Mouse (Mus musculus): ENCODE measurements around the gene Vwa5b1.

Gene Vwa5b1

DNA sequence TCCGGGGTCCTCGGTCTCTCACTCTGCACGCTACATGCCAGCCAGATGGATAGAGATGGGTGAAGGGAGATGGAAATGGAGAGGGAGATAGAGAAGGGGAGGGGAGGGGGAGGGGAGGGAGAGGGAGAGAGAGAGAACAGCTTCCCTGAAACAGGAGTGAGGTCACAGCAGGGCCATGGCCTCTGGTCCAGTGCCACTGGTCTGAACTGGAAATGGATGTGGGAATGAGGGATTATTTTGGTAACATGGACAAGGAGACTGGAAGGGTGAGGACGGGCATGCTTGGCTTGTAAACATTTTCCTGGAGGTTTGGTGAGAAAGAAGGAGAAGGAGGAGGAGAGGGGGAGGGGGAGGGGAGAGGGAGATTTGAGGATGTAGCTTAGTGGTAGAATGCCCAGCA is 59.0 kb downstream of the Vwa5b1 start:
- in situ Hi-C loops (cut with MboI, MseI) = no loop called here

DNA sequence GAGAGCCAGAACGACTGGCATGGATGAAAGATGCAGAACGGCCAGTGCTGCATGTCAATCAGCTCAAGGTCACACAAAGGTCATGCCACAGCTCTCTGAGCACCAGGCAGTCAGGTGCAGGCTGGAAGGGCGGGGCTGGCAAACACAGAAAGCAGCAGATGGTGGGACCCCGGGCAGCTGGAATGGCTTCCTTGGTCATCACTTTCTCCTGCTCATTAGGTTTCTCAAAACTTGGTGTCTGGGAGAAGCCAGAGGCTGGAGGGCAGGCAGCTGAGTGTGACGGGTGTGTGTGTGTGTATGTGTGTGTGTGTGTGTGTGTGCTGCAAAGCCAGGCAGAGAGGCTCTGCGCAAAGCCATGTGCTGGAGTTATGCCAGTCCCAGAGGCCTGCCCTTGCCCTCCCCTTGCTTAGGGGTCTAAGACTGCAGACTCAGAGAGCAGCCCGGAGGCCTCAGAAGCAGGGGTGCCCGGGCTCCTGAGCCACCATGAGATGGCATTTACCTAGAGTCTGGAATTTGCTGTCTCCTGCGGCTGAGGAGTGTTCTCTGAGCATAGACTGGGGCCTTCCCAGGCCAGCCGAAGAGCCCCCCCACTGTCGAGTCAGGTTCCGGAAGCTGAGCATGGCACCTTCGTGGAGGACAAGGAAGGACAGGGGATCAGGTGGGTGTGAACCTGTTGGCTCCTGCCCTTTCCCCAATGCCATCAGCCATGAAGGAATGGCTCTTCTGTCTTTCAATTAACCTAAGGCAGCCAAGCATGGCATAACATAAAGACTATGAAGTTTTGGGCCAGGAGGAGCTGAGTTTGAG is 60.7 kb downstream of the Vwa5b1 start:
- in situ Hi-C loops (cut with MboI, MseI) = no loop called here

DNA sequence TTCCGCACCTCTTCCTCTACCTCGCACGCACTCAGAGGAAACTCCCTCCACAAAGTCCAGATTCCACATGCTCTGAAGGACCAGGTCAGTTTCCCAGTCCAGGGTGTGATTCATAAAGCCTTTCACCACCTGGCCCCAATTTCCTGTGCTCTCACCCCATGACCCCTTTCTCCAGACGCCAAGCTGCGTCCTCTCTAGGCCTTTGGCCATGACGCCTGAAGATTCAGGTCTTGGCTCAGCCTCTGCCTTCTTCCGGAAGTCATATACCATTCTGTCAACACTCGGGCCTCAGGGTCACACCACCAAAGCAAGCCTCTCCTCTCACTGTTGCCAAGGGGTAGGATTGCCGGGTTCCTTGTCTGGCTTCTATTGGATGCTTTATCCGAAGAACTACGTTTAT is 65.8 kb downstream of the Vwa5b1 start:
- in situ Hi-C loops (cut with MboI, MseI) = no loop called here

DNA sequence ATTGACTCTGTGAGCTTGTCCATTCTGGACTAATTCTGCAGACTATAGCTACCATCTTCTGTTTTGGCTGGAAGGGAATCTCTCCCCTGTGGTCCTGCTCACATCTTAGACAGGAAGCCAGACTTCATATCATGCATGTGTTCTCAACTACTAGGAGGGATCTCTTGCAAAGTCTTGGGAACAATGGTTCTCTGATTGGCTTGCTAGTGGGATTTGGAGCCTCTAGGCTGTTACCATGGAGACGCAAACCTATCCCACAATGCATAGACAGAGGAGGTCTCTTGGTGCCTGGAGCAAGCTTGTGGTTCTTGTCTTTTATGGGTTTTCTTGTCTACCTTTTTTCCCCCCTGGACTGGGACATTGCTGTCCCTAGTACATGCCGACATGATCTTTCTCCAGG is 67.4 kb downstream of the Vwa5b1 start:
- in situ Hi-C loops (cut with MboI, MseI) = no loop called here

DNA sequence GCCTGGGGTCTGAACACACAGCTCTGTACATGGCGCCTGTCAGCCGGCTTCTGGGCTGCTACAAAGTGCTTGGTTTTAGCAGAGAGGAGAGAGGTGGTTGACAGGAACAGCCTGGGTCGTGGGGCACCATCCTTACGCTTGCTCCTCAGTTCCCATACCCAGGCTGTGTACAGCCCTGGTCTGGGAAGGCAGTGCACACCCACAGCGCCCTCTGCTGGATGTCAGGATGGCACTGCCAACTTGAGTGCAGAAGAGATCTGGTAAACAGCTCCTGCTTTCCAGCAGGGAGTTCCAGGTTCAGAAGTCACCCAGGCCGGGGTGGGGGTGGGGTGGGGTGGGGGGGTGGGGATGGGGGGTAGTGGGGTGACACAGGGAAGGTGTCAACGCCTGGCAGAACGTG is 73.7 kb downstream of the Vwa5b1 start:
- in situ Hi-C loops (cut with MboI, MseI) = loop anchor here (5.0 kb wide), 1 partner anchor 120 kb away; no protein-coding TSS in a partner anchor

DNA sequence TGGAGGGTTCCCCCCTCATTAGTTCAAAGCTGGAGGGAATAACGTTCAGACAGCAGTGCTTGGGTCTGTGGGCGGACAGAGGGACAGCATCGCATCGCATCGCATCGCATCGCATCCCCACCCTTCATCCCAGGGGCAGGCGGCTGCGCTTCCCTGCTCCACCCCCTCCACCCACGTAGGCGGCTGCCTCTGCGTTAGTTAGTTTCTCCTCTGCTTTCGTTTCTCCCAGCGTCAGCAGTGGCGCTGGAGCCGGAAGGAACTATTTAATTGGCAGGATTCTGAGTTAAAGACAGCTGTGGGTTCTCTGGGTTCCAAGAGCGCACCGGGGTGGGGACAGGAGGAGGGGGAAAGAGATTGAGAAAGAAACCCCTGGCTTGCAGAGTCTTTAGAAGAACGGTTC is 80.2 kb downstream of the Vwa5b1 start:
- in situ Hi-C loops (cut with MboI, MseI) = no loop called here

DNA sequence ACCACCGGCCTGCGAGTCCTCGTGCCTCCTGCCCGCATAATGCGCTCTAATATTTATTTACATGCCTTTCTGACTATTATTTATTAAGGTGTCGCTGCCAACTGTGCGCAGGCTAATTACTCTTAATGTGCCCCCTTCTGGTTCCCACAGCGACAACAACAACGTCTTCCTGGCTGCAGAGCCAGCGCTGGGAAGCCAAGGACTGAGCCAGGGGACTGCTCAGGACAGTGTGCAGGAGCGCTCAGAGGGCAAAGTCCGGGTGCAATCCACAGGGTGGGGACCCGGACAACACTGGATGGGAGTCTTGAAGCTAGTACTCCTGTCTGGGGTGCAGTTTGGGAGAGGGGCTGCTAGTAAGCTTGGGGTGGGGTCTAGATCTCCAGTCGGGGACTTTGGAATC is 80.8 kb downstream of the Vwa5b1 start:
- in situ Hi-C loops (cut with MboI, MseI) = no loop called here

DNA sequence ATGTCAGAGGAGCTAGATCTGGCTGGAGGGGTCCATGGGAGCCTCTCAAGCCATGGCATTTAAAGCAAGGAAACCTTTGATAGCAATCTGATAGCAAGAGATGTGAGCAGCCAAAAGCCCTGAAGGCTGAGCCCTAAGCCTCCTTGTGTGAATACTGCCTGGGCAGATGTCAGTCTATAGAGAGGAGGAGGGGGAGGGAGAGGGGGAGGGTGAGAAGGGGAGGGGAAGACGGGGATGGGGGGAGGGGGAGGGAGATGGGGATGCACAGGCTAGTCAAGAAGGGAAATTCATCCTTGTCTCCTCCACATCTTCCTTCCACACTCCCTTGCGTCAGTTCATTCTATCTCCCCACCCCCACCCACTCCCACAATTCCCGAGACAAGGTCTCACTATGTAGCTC is 81.4 kb downstream of the Vwa5b1 start:
- in situ Hi-C loops (cut with MboI, MseI) = no loop called here

DNA sequence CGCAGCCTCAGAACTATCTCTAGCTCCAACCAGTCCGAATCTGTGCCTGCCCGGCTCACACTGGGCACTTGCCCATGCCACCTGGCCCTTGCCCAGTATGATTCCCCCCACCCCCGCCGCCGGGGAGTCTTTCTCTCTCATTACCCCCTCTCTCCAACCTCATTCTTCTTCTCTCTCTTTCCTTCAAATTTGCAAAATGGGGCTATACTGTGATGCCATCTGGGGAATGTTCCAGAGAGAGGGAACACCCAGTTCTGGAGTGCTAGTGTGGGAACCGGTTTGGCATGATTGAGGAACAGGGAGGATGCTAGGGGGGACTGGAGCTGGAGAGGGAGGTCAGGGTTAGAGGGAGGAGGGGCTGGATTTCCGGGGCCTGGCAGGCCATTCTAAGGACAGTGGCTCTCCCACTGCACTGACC is 82.2 kb downstream of the Vwa5b1 start:
- in situ Hi-C loops (cut with MboI, MseI) = no loop called here

DNA sequence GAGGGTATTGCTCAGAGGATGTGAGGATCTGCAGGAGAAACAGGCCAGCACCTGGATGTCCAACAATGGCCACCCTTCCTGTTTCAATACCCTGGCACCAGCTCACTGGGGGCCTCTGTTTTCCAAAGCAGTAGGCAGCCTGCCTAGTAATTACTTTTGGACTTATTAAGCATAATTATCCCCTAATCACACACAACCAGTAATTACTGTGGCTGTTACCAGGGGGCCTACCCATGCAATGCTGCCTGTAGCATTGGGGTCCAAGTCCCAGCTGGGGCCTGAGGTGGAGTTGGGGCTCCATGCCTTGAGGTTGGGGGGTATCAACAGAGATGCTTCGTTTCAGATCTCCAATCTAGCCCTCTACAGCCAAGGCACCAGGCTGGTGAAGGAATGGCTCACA is 82.6 kb downstream of the Vwa5b1 start:
- in situ Hi-C loops (cut with MboI, MseI) = no loop called here

DNA sequence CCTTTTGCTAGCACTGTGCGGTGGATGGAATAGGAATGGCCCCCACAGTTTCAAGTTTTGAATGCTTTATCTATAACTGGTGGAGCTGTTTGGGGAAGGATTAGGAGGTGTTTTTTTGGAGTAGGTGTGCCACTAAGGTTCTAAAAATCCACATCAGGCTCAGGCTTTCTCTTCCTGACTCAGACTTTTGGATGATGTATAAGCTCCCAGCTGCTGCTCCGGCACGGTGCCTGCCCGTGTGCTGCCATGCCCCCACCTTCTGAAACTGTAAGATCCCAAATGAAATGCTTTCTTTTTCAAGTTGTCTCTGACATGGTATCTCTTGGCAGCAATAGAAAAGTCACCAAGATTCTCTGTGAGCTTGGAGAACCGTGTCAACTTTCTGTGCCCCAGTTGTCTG is 84.1 kb downstream of the Vwa5b1 start:
- in situ Hi-C loops (cut with MboI, MseI) = no loop called here

DNA sequence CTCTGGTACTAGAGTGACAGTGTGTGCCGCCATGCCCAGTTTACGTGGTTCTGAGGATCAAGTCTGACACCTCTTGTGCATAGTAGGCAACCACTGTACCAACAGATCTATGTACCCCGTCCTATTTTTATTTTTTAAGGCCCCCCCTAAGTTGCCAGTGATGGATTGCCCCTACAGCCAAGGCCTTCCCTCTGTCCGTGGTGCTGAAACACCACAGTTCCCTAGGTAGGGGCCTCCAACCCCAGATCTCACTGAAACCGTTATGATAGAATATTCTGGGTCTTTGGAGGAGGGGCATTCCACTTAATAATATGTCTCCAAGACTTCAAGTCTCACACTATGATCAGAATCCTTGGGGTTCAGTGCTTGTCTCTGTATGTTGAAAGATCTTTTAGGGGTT is 85.1 kb downstream of the Vwa5b1 start:
- in situ Hi-C loops (cut with MboI, MseI) = no loop called here

DNA sequence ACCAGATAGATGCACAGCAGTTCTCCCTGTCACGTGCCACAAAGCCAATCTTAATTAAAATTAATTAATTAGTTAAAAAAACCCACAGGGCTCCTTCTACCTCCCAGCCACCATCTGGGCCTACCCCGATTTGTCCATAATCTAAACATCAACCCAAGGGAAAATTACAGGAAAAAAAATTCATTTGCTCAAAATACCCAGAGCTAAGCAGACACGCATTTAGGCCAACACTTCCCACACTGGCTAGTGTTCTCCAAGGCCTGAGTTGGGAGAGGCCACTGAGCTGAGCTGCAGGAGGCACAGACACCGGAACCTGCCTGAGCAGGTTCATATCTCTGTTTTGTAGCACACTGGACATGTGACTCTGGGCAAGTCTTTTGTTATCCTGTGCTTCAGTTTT is 86.7 kb downstream of the Vwa5b1 start:
- in situ Hi-C loops (cut with MboI, MseI) = no loop called here

DNA sequence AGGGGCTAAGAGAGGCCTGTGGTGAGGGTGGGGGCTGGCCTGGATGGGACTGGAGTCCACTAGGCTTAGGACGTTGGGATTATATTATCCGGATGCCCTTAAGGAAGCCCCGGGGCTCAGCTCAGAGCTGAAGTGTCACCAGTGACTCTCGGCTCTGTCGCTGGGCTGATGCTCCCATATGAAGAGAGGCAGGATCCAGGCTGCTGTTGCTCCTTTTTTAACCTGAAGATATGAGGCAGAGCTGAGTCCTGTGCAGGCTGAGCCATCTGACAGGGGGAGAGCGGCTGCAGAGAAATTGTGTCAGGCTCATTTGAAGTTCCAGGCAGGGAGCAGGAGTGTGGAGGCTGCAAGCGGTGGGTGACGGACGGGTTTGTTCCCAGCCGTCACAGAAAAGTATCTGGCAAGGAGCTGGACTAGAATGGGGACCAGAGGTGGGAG is 87.5 kb downstream of the Vwa5b1 start:
- in situ Hi-C loops (cut with MboI, MseI) = no loop called here

DNA sequence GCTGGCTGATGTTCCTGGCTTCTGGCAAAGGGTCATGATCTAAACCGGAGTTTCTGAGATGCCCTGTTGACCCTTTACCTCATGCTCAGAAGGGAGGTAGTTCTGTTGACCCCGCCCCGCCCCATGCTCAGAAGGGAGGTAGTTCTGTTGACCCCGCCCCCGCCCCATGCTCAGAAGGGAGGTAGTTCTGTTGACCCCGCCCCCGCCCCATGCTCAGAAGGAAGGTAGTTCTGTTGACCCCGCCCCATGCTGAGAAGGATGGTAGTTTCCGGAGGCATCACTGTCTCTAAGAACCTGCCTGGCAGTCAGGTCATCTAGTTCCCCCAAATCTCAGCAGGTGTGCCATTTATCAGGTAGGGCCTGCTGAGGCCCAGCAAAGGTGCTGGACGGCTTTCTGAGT is 88.1 kb downstream of the Vwa5b1 start:
- in situ Hi-C loops (cut with MboI, MseI) = no loop called here

DNA sequence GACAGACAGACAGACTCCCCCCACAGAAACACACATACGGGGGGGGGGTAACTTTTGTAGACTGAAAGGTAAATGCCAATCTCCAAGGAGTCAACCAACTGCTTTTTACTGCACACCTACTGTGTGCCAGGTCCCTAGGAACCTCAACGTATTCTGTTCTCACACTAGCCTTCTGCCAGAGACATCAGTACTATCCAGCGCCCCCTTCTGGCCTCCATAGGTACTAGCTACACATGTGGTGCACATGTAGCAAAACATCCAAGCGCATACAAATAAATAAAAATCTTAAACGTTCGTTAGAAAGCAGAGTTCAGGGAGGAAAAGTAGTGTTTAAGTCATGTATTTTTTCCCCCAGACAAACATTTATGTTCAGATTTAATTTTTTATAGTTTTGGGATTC is 88.6 kb downstream of the Vwa5b1 start:
- in situ Hi-C loops (cut with MboI, MseI) = no loop called here

DNA sequence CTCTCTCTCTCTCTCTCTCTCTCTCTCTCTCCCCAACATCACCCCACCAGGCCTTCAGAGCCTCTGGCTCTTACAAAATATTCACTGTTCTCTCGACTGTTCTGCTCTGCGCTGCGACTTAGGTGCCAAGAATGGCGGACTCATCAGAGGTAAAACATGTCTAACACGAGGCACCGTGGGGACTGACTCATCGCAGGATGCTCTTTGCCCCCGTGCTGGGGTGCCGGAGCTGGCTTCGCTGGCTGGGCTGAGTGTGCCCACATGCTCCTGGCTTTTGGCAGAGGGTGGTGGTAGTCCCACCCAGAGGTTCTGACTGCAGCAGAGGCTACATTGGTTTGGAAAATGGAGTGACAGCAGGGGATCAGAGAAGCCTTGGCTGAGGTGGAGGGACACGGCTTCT is 89.4 kb downstream of the Vwa5b1 start:
- in situ Hi-C loops (cut with MboI, MseI) = no loop called here

DNA sequence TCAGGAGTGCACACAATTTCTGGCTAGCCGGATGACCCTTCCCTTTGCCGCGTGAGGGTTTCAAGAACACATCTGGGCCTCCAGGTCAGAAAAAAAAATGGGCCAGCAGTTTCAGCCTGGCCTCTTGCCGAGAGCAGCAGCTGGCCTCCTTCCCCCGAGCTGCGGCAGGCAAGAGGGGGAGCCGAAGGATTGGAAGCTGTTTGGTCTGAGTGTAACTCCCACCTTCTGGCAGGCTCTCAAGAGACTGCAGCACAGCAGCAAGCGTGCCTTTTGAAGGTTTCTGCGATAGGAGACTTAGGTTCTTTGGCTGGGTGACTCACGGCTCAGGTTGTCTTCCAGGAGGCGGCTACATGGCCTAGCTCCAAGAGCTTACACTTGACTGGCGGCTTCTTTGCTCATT is 92.5 kb downstream of the Vwa5b1 start:
- in situ Hi-C loops (cut with MboI, MseI) = no loop called here

DNA sequence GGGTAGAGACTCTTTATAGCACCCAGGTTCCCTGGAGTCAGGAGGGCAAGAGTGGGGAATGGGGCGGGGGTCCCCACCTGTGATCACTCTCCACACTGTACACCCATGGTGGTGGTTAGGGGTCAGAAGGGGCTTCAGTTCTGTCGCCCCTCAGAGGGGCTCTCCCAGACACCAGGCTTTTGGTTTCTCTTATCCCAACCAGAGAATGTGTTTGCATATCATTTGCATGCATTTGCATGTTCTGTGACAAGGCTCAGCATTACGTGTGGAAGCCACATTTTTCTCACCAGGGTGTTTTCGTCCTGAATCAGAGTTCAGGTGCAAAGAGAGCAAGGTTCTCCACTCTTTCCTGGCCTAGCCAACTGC is 97.6 kb downstream of the Vwa5b1 start:
- in situ Hi-C loops (cut with MboI, MseI) = no loop called here

DNA sequence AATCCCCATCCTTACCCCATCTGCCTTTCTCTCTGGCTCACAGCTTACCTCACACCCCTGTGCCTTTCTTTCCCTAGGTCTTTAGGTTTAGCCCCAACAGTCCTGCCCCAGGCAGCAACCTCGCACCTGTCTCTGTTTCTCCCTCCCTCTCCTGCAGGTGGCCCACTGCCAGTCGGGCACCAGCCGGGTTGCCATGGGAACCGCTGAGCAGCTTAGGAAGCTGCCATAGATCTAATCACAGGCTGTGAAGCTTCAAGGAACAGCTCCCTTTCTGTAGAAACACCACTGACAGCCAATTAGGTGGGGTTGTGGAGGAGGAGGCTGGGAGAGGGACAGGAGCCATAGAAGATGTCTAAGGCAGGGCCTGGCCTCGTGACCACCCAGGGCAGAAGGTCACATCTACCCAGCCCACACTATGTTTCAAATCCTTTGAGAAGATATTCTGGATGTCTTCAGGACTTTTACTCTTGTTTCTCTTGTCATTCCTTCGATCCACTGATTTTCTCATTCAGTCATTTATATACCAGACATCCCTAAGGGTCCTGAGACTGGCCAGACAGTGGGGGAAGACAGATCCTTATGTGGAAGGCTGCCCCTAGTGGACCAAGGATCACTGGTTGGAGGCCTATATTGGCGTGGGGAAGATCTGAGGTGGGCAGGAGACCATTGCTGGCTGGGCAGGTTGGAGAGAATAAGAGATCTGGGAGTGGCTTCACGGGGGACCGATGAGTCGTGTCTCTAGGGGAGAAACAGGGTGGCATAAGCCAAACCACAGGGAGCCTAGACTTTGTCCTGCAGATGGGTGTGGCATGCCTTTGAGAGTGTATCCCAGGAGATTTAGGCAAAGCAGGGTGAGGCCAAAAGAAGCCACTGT is 98.2 kb downstream of the Vwa5b1 start:
- in situ Hi-C loops (cut with MboI, MseI) = no loop called here

DNA sequence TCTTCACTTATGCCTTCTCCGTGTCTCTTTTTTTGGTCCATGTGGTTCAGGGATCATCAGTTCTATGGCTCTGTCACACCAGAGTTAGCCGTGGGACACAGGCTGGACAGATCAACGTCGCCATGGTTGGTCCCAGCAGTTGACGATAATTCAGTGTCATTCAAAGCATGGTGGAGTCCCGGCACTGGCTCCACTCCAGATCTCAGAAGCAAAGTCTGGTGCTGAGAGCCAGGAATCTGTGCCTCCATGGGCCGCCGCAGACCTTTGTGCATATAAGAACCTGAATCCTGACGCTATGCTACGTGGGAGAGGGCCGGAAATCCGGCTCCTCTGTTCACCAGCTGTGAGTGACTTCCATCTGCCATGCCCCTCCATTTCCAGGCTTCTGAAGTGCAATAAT is 100.1 kb downstream of the Vwa5b1 start:
- in situ Hi-C loops (cut with MboI, MseI) = no loop called here

DNA sequence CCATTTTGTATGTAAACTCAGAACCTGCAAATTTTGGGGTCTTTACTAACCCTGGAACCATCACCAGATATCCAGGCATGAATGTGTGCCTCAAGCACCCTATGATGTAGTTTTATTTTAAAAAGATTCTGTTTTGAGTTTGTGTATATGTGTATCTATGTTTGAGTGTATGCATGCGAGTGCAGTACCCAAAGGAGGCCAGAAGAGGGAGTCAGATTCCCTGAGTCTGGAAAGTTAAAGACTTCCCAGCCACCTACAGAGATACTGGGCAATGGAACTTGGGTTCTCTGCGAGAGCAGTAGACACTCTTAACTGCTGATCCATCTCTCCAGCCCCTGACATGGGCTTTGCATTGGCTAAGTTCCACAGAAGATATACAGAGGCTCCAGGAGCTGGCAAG is 101.8 kb downstream of the Vwa5b1 start:
- in situ Hi-C loops (cut with MboI, MseI) = no loop called here

DNA sequence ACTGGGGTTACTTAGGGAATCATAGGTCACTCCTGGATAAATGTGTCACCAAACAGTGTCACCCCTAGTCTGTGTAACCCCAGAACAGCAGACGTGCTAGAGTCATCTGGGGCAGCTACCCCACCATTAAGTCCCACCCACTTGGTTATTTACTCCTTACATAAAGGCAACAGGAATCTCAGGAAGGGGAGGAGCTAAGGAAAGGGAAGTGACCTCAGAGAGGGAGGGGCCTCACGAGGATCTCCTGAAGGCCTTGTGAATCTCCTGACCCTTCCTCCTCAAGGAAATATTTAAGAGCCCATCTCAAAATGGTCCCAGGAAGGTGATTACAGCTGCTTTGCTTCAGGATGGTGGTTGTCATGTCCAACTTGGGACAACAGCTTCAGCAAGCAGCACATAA is 103.9 kb downstream of the Vwa5b1 start:
- in situ Hi-C loops (cut with MboI, MseI) = no loop called here

Data from regulatory T cell (primary cell).